Mouse (Mus musculus) MEL (cell line): ENCODE data around the gene Robo1. TPM values are rescaled to one million over a fixed set of nuclear protein-coding genes. Genes with fewer than 3 reads are reported as not detected.

Source experiments
- DNase-seq: peaks from one replicate; pipeline ENCODE4 v3.0.0; 2011; ENCODE audit warnings: low read depth, low spot score
- H3K27ac ChIP-seq: 2 replicates; pipeline ENCODE4 v1.5.1; 2012; ENCODE audit warnings: low read depth, mild to moderate bottlenecking, control low read depth, low read length, moderate library complexity; ENCODE audit not compliant: control insufficient read depth
- H3K27me3 ChIP-seq, 2 experiments: fragments of 150-350 bp in 1 of 2; sonication (generic) in 1 of 2; 2 replicates each; pipeline ENCODE4 v1.6.1; 2012; ENCODE audit warnings: low read length in 2 of 2, mild to moderate bottlenecking in 2 of 2, improper control_type of control experiment in 1 of 2, moderate library complexity in 1 of 2; ENCODE audit not compliant: insufficient read depth in 2 of 2, control insufficient read depth in 1 of 2
- H3K36me3 ChIP-seq, 2 experiments: 2 replicates each; pipeline ENCODE4 v1.6.1; 2012 to 2014; ENCODE audit warnings: low read length in 2 of 2, improper control_type of control experiment in 1 of 2, inconsistent platforms in 1 of 2, mild to moderate bottlenecking in 1 of 2; ENCODE audit not compliant: insufficient read depth in 2 of 2, control insufficient read depth in 1 of 2
- H3K4me1 ChIP-seq, 2 experiments: fragments of 150-350 bp in 1 of 2; sonication (generic) in 1 of 2; 2 replicates each; pipeline ENCODE4 v1.6.1; 2012; ENCODE audit warnings: low read length in 2 of 2, improper control_type of control experiment in 1 of 2, mild to moderate bottlenecking in 1 of 2; ENCODE audit not compliant: insufficient read depth in 2 of 2, control insufficient read depth in 1 of 2
- H3K4me3 ChIP-seq, 2 experiments: fragments of 150-350 bp in 1 of 2; sonication (generic) in 1 of 2; 2 replicates each; pipeline ENCODE4 v1.5.1; 2012; ENCODE audit warnings: low read depth in 2 of 2, low read length in 2 of 2, mild to moderate bottlenecking in 2 of 2, moderate library complexity in 2 of 2, control low read depth in 1 of 2, improper control_type of control experiment in 1 of 2; ENCODE audit not compliant: control insufficient read depth in 1 of 2, insufficient read depth in 1 of 2
- H3K79me2 ChIP-seq: 2 replicates; pipeline ENCODE4 v1.6.1; 2012; ENCODE audit warnings: mild to moderate bottlenecking, low read length, moderate library complexity; ENCODE audit not compliant: control insufficient read depth, poor library complexity, insufficient read depth
- H3K9ac ChIP-seq: 2 replicates; pipeline ENCODE4 v1.6.1; 2012; ENCODE audit warnings: low read depth, mild to moderate bottlenecking, control low read depth, low read length, moderate library complexity; ENCODE audit not compliant: control insufficient read depth, poor library complexity, severe bottlenecking
- H3K9me3 ChIP-seq: fragments of 150-350 bp; sonication (generic); replicated peaks from 2 replicates; pipeline ENCODE4 v1.6.1; 2012; ENCODE audit warnings: mild to moderate bottlenecking, low read length, improper control_type of control experiment, moderate library complexity; ENCODE audit not compliant: insufficient read depth
- CTCF ChIP-seq, 3 experiments: IDR thresholded peaks in 2 of 3; conservative IDR thresholded peaks in 1 of 3; 2 replicates each; pipeline ENCODE4 v1.5.1; 2011 to 2012; ENCODE audit warnings: low read length in 3 of 3, low read depth in 2 of 3, mild to moderate bottlenecking in 2 of 3, improper control_type of control experiment in 1 of 3, inconsistent platforms in 1 of 3, mixed read lengths in 1 of 3, moderate library complexity in 1 of 3; ENCODE audit not compliant: control insufficient read depth in 1 of 3, insufficient read depth in 1 of 3, poor library complexity in 1 of 3, severe bottlenecking in 1 of 3
- E2F4 ChIP-seq: IDR thresholded peaks from 2 replicates; pipeline ENCODE4 v1.6.1; 2011; ENCODE audit warnings: low read depth, low read length, improper control_type of control experiment, borderline replicate concordance
- ETS1 ChIP-seq: IDR thresholded peaks from 2 replicates; pipeline ENCODE4 v1.6.1; 2012; ENCODE audit warnings: low read depth, mild to moderate bottlenecking, inconsistent platforms, low read length, improper control_type of control experiment, moderate library complexity
- GABPA ChIP-seq: IDR thresholded peaks from 2 replicates; pipeline ENCODE4 v1.6.1; 2012; ENCODE audit warnings: low read depth, mild to moderate bottlenecking, inconsistent platforms, low read length, improper control_type of control experiment, moderate library complexity
- HCFC1 ChIP-seq: IDR thresholded peaks from 2 replicates; pipeline ENCODE4 v1.6.1; 2012; ENCODE audit warnings: low read depth, mild to moderate bottlenecking, inconsistent platforms, low read length, improper control_type of control experiment, moderate library complexity
- JUND ChIP-seq: IDR thresholded peaks from 2 replicates; pipeline ENCODE4 v1.6.1; 2011; ENCODE audit warnings: low read depth, mild to moderate bottlenecking, improper control_type of control experiment, low read length
- KAT2A ChIP-seq: conservative IDR thresholded peaks from 2 replicates; pipeline ENCODE4 v1.6.1; 2012; ENCODE audit warnings: low read depth, low read length, improper control_type of control experiment, inconsistent platforms
- MAFK ChIP-seq: IDR thresholded peaks from 2 replicates; pipeline ENCODE4 v1.6.1; 2011; ENCODE audit warnings: low read depth, mild to moderate bottlenecking, low read length, improper control_type of control experiment, borderline replicate concordance
- MEF2A ChIP-seq: IDR thresholded peaks from 2 replicates; pipeline ENCODE4 v1.6.1; 2014; ENCODE audit warnings: low read depth, mild to moderate bottlenecking, inconsistent platforms, low read length, improper control_type of control experiment; ENCODE audit not compliant: poor library complexity, insufficient replicate concordance, severe bottlenecking; ENCODE audit errors: extremely low read depth
- MXI1 ChIP-seq: IDR thresholded peaks from 2 replicates; pipeline ENCODE4 v1.6.1; 2011; ENCODE audit warnings: mild to moderate bottlenecking, low read depth, low read length, improper control_type of control experiment
- MYB ChIP-seq: IDR thresholded peaks from 2 replicates; pipeline ENCODE4 v1.6.1; 2011; ENCODE audit warnings: mild to moderate bottlenecking, low read depth, low read length, improper control_type of control experiment
- MYC ChIP-seq: IDR thresholded peaks from 2 replicates; pipeline ENCODE4 v1.6.1; 2011; ENCODE audit warnings: low read depth, mild to moderate bottlenecking, low read length, improper control_type of control experiment, moderate library complexity
- NELFE ChIP-seq: IDR thresholded peaks from 2 replicates; pipeline ENCODE4 v1.6.1; 2011; ENCODE audit warnings: low read depth, low read length, improper control_type of control experiment
- POLR2AphosphoS2 ChIP-seq: IDR thresholded peaks from 2 replicates; pipeline ENCODE4 v1.6.1; 2011; ENCODE audit warnings: low read length, improper control_type of control experiment
- RCOR1 ChIP-seq: IDR thresholded peaks from 2 replicates; pipeline ENCODE4 v1.6.1; 2012; ENCODE audit warnings: low read depth, mild to moderate bottlenecking, inconsistent platforms, low read length, improper control_type of control experiment
- SMC3 ChIP-seq: IDR thresholded peaks from 2 replicates; pipeline ENCODE4 v1.6.1; 2011; ENCODE audit warnings: low read depth, low read length, improper control_type of control experiment
- UBTF ChIP-seq: IDR thresholded peaks from 2 replicates; pipeline ENCODE4 v1.6.1; 2012; ENCODE audit warnings: low read depth, mild to moderate bottlenecking, inconsistent platforms, low read length, improper control_type of control experiment, moderate library complexity, borderline replicate concordance; ENCODE audit not compliant: insufficient read depth
- USF2 ChIP-seq, 2 experiments: IDR thresholded peaks; 2 replicates each; pipeline ENCODE4 v1.6.1; 2011 to 2012; ENCODE audit warnings: improper control_type of control experiment in 2 of 2, low read length in 2 of 2, borderline replicate concordance in 1 of 2, inconsistent platforms in 1 of 2, low read depth in 1 of 2, mild to moderate bottlenecking in 1 of 2; ENCODE audit not compliant: insufficient read depth in 1 of 2
- ZKSCAN1 ChIP-seq: IDR thresholded peaks from 2 replicates; pipeline ENCODE4 v1.6.1; 2012; ENCODE audit warnings: low read depth, mild to moderate bottlenecking, inconsistent platforms, low read length, improper control_type of control experiment, moderate library complexity
- ZMIZ1 ChIP-seq: IDR thresholded peaks from 2 replicates; pipeline ENCODE4 v1.6.1; 2012; ENCODE audit warnings: low read depth, mild to moderate bottlenecking, inconsistent platforms, low read length, improper control_type of control experiment, moderate library complexity
- polyA plus RNA-seq, 2 experiments: library from polyadenylated mRNA; stranded (reverse) in 1 of 2; unstranded in 1 of 2; fragments of >175 nt in 1 of 2; fragments of >200 nt in 1 of 2; gene quantifications; 2 replicates each; pipeline versions ENCODE4 v1.2.1 to v1.2.4; 2012; ENCODE audit warnings: low replicate concordance in 2 of 2, low read depth in 1 of 2; ENCODE audit not compliant: insufficient read length in 2 of 2, insufficient read depth in 1 of 2, missing spikeins in 1 of 2
- total RNA-seq: library from RNA; depleted of rRNA; stranded (reverse); fragments of 300-350 nt; gene quantifications from 2 replicates; pipeline ENCODE4 v1.2.3, GENCODE M21; 2012

Gene Robo1
- total and polyA plus RNA-seq, 3 experiments, result not detected

DNA sequence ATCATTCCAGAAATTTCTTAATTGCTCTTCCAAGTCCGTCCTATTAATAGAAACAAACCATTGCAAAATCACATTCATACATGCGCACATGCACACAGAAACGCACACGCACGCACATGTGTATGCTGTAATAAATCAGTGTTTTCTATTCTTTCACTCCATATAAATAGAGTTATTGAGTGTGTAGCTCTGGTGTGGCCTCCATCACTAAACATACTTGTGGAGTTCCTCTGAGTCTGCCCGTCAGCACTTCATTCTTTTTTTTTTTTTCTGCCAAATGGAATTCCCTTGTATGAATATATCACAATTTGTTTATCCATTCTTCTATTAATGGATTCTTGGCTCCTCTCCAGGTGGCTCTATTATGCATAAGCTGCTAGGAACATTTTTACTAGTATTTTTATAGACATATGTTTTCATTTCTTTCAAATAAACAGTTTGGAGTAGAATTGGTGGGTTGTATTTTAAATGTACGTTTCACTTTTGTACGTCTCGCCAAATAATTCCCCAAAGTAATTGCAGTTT is 483.1 kb downstream of the Robo1 start:
- Histone ChIP-seq H3K4me3 (no peak overlapping the region), H3K9ac (no peak overlapping the region), H3K27ac (no peak overlapping the region), H3K27me3 (no peaks in the 10 kb centered on the region), H3K36me3 (no peaks in the 10 kb centered on the region), H3K79me2 (no peaks in the 10 kb centered on the region), H3K4me1 (no peaks in the 10 kb centered on the region), H3K9me3 (no peaks in the 10 kb centered on the region)
- DNase-seq, result no peak
- TF ChIP-seq MYC (no peak), ETS1 (no peak), HCFC1 (no peak), MYB (no peak), RCOR1 (no peak), UBTF (no peak), SMC3 (no peak), MAFK (no peak), MXI1 (no peak), CTCF (IDR thresholded peaks at IDR 0.05 in 2 of 3, conservative IDR thresholded peaks at IDR 0.05 in 1 of 3; ENCODE audit: control insufficient read depth in 1 of 3, insufficient read depth in 1 of 3, low read depth in 2 of 3, low read length in 3 of 3, poor library complexity in 1 of 3, severe bottlenecking in 1 of 3) (no peak), E2F4 (no peak), NELFE (no peak), MEF2A (no peak), JUND (no peak), ZKSCAN1 (no peak), POLR2AphosphoS2 (no peak), ZMIZ1 (no peak), GABPA (no peak), USF2 (IDR thresholded peaks at IDR 0.05; ENCODE audit: borderline replicate concordance in 1 of 2, insufficient read depth in 1 of 2, low read depth in 1 of 2, low read length in 2 of 2) (no peak)

DNA sequence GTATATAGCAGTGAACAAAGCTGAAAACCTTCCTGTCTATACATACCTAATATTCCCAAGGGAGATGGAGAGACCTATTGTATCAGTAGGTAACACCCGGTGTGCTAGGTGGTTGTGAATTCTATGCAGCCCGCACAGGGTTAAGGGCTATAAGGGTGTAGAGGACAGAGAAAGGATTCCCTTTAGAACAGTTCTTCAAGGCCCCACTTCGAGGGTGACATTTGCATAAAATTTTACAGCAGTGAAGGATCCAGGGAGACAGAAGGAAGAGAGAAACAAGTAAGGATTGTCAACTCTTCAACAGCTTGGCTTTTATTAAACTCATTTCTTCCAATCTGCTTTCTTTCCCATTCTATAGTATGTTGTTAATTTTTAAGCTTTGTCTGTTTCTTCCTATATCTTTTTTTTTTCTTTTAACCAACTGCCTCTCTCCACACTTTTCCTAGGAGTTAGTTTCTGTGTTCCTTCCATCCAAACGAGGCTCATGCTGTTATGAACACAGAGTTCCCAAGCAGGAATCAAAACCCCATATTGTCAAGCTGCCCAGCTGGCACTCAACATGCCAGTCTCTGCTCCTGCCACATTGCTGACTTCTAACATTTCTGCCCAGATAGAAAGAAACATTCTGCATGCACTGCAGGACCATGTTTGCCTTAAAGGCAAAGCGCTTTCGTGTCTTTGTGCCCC is 486.7 kb downstream of the Robo1 start:
- H3K27me3 ChIP-seq, result no peaks in the 10 kb centered on the region
- no peaks in the 10 kb centered on the region for H3K9me3 ChIP-seq
- TF ChIP-seq UBTF (no peak), KAT2A (no peak)
- H3K27ac ChIP-seq, result no peak overlapping the region
- no peaks in the 10 kb centered on the region for H3K79me2 ChIP-seq
- no peaks in the 10 kb centered on the region for H3K4me1 ChIP-seq
- no peak for DNase-seq
- H3K4me3 ChIP-seq, result no peak overlapping the region
- no peak overlapping the region for H3K9ac ChIP-seq
- H3K36me3 ChIP-seq, result no peaks in the 10 kb centered on the region
